Mouse (Mus musculus) bone marrow, adult 2 months (tissue): ENCODE results near the gene Magi2.

Experiments used
- CTCF ChIP-seq: fragments of 200-500 bp; IDR thresholded peaks from 2 replicates; pipeline ENCODE4 v1.5.1; 2011; ENCODE audit warnings: low read length, control low read depth; ENCODE audit not compliant: control insufficient read depth, insufficient read depth
- POLR2A ChIP-seq: fragments of 200-500 bp; IDR thresholded peaks from 2 replicates; pipeline ENCODE4 v1.6.1; 2011; ENCODE audit warnings: low read depth, mild to moderate bottlenecking, control low read depth, low read length, borderline replicate concordance; ENCODE audit not compliant: control insufficient read depth

GRCm38 (mm10) chr5:20603756-20604469 is 1377.1 kb downstream of the Magi2 start:
- no peak for TF ChIP-seq CTCF
- no peak for TF ChIP-seq POLR2A
